Mouse (Mus musculus) left cerebral cortex, postnatal 25 days (tissue): ENCODE measurements at regions not wholly inside any gene's neighbourhood (a gene's known extent, or its start where the extent isn't known, plus 50 kb on each side); places are given as distances from the start of the nearest gene placed in this dataset.

Experiments
- DNase-seq, 2 experiments: peaks; one replicate each; pipeline ENCODE4 v3.0.0; 2022; ENCODE audit warnings: low spot score in 2 of 2, mixed read lengths in 1 of 2
- intact Hi-C: fragments of 180-260 bp; cut with DNase I; formaldehyde crosslinking; loops from one replicate; pipeline ENCODE4 v1.15.1; 2025

DNA sequence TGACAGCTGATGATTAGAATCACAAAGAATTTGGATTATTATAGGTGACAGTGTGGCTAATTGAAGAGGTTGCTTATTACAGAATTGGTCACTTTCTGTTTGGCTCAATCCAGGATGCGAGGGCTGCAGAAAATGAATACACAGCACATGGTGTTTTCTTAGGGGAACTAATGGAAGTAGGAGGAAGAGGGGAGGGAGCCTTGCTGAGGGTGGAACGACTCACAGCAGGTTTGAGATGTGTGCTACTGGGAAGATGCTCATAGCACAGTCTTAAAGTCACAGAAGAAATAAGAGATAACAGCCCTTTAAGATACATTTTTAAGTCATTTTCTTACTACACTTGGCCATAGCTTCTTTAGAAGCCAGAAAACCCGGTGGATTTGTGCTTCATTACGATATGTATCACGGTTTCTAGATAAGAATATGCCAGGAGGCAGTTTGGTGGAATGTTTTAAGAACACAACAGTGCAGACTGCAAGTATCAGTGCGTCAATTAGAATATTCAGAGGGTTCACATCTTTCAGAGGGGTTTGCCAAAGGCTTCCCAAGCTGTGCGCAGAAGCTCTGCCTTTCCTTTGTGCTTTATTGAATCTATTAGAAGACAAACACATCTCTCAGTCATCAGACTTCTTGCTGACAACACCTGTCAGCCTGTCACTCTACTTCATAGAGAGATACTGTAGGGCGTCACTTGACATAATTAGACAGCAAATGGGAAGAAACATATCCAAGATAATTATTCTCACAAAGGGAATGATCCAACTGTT is 853.7 kb downstream of the Otol1 start:
- no peak for DNase-seq
- intact Hi-C loops = no loop called here

DNA sequence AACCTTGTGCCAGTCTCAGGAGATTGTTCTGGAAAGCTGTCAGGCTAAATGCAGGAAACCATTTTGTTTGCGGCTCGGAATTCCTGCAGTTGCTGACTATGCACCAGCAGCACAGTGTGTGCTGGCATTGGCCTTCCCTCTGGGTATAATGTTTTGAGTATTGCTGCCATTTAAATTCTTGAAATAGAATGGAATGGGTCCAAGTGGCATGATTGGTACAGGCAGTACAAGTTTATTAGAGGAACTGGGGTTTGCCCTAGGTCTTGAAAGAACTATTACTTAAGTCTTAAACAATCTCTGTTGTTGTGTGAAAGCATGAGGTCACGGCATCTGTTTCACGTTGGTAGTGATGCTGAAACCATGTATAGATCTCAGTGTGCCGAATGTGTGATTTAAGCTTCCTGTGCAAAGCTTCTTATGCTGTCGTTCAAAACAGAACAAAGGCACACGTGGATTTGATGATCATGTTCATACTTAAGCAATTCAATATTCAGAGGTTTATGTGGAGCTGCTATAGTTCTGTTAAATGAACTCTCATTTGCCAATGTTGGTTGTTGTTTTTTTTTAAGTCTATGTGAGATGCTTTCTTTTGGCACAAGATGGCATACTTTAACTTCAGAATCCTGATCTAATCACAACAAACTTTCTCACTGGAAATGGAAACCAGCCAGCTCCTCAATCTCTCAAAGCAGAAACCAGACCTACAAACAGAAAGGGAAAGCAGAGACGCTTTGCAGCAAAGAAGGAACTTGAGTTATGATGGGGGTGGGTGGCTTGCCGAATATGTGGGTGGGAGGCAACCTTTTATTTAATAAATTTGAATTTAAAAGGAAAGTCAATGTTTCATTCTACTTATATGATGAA is 866.5 kb downstream of the Otol1 start:
- intact Hi-C loops = loop anchor here (10.0 kb wide), 1 partner anchor 769 kb away; no protein-coding TSS in a partner anchor

DNA sequence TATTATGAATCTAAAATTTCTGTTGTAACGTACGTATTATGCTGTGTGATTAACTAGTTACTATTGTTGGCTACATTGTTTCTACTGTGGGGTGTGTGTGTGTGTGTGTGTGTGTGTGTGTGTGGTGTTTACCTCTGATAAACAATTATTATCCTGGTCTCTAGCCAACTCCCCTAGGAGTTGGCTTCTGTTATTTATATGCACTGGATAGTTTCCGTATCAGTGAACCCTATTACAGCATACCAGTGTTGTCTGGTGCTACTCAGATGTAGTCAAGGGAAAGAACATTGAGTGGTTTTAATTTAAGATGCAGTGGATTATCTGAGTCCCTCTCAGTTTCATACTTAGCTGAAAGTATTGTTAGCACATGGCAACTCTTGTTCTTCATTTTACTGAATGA is 867.2 kb downstream of the Otol1 start:
- no peak for DNase-seq

More for the DNA sequence above, 866.5 kb downstream of the Otol1 start:
- peak; percentile 26 for DNase-seq

More for the DNA sequence above, 867.2 kb downstream of the Otol1 start:
- intact Hi-C loops = loop anchor here (10.0 kb wide), 1 partner anchor 770 kb away; no protein-coding TSS in a partner anchor
